Mouse (Mus musculus) lung, adult 2 months (tissue): ENCODE data around the gene Nup214.

Experiments
- CTCF ChIP-seq: fragments of 200-500 bp; IDR thresholded peaks from 2 replicates; pipeline ENCODE4 v1.5.1; 2011; ENCODE audit warnings: mild to moderate bottlenecking, low read length, control low read depth; ENCODE audit not compliant: insufficient read depth
- POLR2A ChIP-seq: fragments of 200-500 bp; IDR thresholded peaks from 2 replicates; pipeline ENCODE4 v1.6.1; 2011; ENCODE audit warnings: low read depth, mild to moderate bottlenecking, control low read depth, low read length, borderline replicate concordance; ENCODE audit errors: extremely low read depth

DNA sequence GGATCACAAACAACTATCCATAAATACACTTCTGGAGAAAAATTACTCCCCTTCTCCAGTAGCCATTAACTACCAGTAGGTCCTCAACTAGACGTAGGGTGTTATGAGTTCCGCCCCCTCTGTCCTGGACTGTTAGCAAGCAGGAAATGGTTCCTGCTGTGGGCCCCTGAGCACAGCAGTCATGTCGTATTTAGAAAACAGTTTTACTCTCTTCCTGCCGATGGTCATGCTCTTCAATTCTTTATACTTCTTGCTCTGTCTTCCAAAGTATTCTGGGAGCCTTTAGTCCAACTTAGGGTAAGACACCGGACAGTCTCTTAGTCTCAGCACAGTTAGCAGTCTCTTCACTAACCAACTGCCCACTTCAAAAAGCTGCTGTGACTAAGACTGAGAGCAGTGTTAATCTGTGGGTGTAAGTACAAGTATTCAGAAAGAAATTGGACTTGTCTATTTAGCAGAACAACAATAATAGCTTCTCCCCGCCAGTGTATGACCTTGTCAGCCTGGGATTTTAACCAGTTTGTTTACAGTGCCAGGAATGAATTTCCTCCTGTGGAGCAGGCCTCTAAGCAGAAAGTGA, 63.1 kb downstream of the Nup214 start:
- TF ChIP-seq POLR2A, result no peak
- TF ChIP-seq CTCF, result no peak
